Mouse (Mus musculus) forebrain, embryonic 13.5 days (tissue): Measurements from ENCODE around the gene Nbl1. TPM values are rescaled to one million over a fixed set of nuclear protein-coding genes. Genes with fewer than 3 reads are reported as not detected.

Experiments
- ATAC-seq: fragments of 200-750 bp; cut with Nextera tagmentation; 2 replicates; pipeline ENCODE4 v1.8.0; 2017
- H3K27ac ChIP-seq: fragments of 300-500 bp; sonication (generic); 2 replicates; pipeline ENCODE4 v1.5.1; 2015; ENCODE audit warnings: inconsistent platforms, mild to moderate bottlenecking, moderate library complexity
- H3K27me3 ChIP-seq: fragments of 300-500 bp; sonication (generic); 2 replicates; pipeline ENCODE4 v1.6.1; 2015; ENCODE audit warnings: mild to moderate bottlenecking, inconsistent platforms
- H3K36me3 ChIP-seq: fragments of 300-500 bp; sonication (generic); 2 replicates; pipeline ENCODE4 v1.6.1; 2015; ENCODE audit warnings: mild to moderate bottlenecking, inconsistent platforms; ENCODE audit not compliant: poor library complexity, severe bottlenecking
- H3K4me1 ChIP-seq: fragments of 300-500 bp; sonication (generic); 2 replicates; pipeline ENCODE4 v1.6.1; 2015; ENCODE audit warnings: inconsistent platforms
- H3K4me2 ChIP-seq: fragments of 300-500 bp; sonication (generic); 2 replicates; pipeline ENCODE4 v1.6.1; 2015; ENCODE audit warnings: inconsistent platforms, mild to moderate bottlenecking, moderate library complexity
- H3K4me3 ChIP-seq: fragments of 300-500 bp; sonication (generic); 2 replicates; pipeline ENCODE4 v1.5.1; 2015; ENCODE audit warnings: mild to moderate bottlenecking, inconsistent platforms
- H3K9ac ChIP-seq: fragments of 300-500 bp; sonication (generic); 2 replicates; pipeline ENCODE4 v1.6.1; 2015; ENCODE audit warnings: mild to moderate bottlenecking, inconsistent platforms
- H3K9me3 ChIP-seq: fragments of 300-500 bp; sonication (generic); replicated peaks from 2 replicates; pipeline ENCODE4 v1.6.1; 2016; ENCODE audit warnings: inconsistent platforms
- whole genome bisulfite sequencing: fragments of 180-500 bp; shearing (Covaris S2); methylation state at CpG from one replicate; pipeline ENCODE4 v1.1.7; 2015; 5-methylcytosine and 5-hydroxymethylcytosine counted together
- polyA plus RNA-seq: library from polyadenylated mRNA; unstranded; fragments of >200 nt; fragmentation: Nextera tagmentation; extraction: Ambion mirVana; gene quantifications from 2 replicates; pipeline ENCODE4 v1.2.1, GENCODE M21; 2015

Gene Nbl1
- polyA plus RNA-seq, 1 experiment from 2014 or later = 17.1 TPM

DNA sequence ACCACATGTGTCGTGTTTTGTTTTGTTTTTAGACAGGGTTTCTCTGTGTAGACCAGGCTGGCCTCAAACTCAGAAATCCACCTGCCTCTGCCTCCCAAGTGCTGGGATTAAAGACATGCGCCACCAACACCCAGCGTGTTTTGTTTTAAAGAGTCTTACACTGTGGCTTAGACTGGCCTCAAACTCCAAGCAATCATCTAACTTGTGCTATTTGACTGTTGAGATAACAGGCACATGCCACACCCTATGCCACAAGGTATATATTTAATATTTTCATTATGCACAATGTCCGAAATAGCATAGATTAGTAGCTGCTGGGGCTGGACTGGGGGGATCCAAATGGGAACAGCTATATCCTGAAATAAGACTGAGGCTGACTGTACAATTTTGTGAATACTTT, 29.8 kb upstream of the Nbl1 start:
- 0 out of 2 replicates have a peak, but pooled peaks cover 6% of the 10 kb centered on the region for H3K9me3 ChIP-seq
- no peaks in the 10 kb centered on the region; the same call in 1 of the 2 replicates for H3K36me3 ChIP-seq
- 94% methylated on average over 4 of the region's 4 CpGs for WGBS
- no peaks in the 10 kb centered on the region for H3K27me3 ChIP-seq
- H3K27ac ChIP-seq = no peak overlapping the region
- no peak overlapping the region for H3K4me3 ChIP-seq
- H3K9ac ChIP-seq = no peak overlapping the region
- no peaks in the 10 kb centered on the region for H3K4me1 ChIP-seq
- no peak for ATAC-seq
- H3K4me2 ChIP-seq = no peak overlapping the region

- Histone ChIP-seq H3K9ac (no peak overlapping the region), H3K27ac (no peak overlapping the region), H3K4me1 (peaks cover 8% of the 10 kb centered on the region), H3K27me3 (no peaks in the 10 kb centered on the region), H3K4me3 (no peak overlapping the region), H3K36me3 (no peaks in the 10 kb centered on the region), H3K9me3 (no peaks in the 10 kb centered on the region), H3K4me2 (no peak overlapping the region)
- no peak for ATAC-seq
- WGBS = 85% methylated on average over 7 of the region's 7 CpGs
These were observed 28.2 kb upstream of the Nbl1 start for GRCm38 (mm10) chr4:139120998-139121397.

DNA sequence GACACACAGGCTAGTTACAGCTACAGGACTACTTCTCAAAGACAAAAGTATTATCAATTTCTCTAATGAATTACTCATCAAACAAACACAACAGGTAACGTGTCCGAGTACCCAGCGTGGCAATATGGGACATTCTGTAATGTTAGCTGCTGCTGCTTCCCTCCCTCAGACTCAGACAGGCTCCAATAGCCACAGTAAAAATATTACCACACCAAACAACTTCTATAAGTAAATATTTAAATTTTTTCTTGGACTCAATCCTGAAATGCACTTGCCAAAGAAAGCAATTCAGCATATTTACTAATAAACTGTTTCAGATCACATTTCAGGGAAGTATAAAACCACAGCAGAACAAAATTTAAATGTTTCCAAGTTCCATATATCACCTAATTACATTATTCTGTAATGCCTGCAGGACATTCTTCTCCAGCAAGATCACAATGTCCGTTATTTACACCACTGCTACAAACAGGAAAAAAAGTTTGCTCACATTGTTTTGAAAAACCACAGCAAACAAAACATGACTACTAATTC, 27.6 kb upstream of the Nbl1 start:
- no peak for ATAC-seq

GRCm38 (mm10) chr4:139116356-139117063, 23.7 kb upstream of the Nbl1 start:
- Histone ChIP-seq H3K4me2 (no peak overlapping the region), H3K4me1 (peaks cover 22% of the 10 kb centered on the region), H3K9ac (no peak overlapping the region), H3K27ac (peak overlapping the region; percentile 32; the same call in 1 of the 2 replicates), H3K36me3 (no peaks in the 10 kb centered on the region), H3K27me3 (no peaks in the 10 kb centered on the region), H3K4me3 (no peak overlapping the region), H3K9me3 (no peaks in the 10 kb centered on the region)
- WGBS = 63% methylated on average over 3 of the region's 3 CpGs
- ATAC-seq = no peak

More for the DNA sequence above, 27.6 kb upstream of the Nbl1 start:
- Histone ChIP-seq H3K9ac (no peak overlapping the region), H3K4me2 (no peak overlapping the region), H3K27me3 (no peaks in the 10 kb centered on the region), H3K4me3 (no peak overlapping the region), H3K36me3 (no peaks in the 10 kb centered on the region), H3K27ac (no peak overlapping the region), H3K4me1 (peaks cover 9% of the 10 kb centered on the region), H3K9me3 (no peaks in the 10 kb centered on the region)
- WGBS = 92% methylated on average over 4 of the region's 4 CpGs

GRCm38 (mm10) chr4:139115721-139116120, 22.9 kb upstream of the Nbl1 start:
- WGBS = 80% methylated on average over 5 of the region's 5 CpGs
- no peak overlapping the region for H3K9ac ChIP-seq
- H3K4me1 ChIP-seq = peaks cover 28% of the 10 kb centered on the region
- ATAC-seq = no peak
- H3K9me3 ChIP-seq = no peaks in the 10 kb centered on the region
- H3K27me3 ChIP-seq = no peaks in the 10 kb centered on the region
- no peak overlapping the region for H3K4me3 ChIP-seq
- H3K36me3 ChIP-seq = no peaks in the 10 kb centered on the region
- H3K4me2 ChIP-seq = no peak overlapping the region
- no peak overlapping the region for H3K27ac ChIP-seq

GRCm38 (mm10) chr4:139112482-139112881, 19.7 kb upstream of the Nbl1 start:
- no peak overlapping the region for H3K4me2 ChIP-seq
- peaks cover 29% of the 10 kb centered on the region for H3K4me1 ChIP-seq
- 80% methylated on average over 3 of the region's 3 CpGs for WGBS
- 0 out of 2 replicates have a peak, but pooled peaks cover 5% of the 10 kb centered on the region for H3K36me3 ChIP-seq
- ATAC-seq = no peak
- H3K9me3 ChIP-seq = no peaks in the 10 kb centered on the region
- H3K27me3 ChIP-seq = no peaks in the 10 kb centered on the region
- H3K9ac ChIP-seq = no peak overlapping the region
- H3K4me3 ChIP-seq = no peak overlapping the region
- no peak overlapping the region for H3K27ac ChIP-seq

- Histone ChIP-seq H3K36me3 (0 out of 2 replicates have a peak, but pooled peaks cover 5% of the 10 kb centered on the region), H3K4me1 (peaks cover 25% of the 10 kb centered on the region), H3K9ac (no peak overlapping the region), H3K4me2 (no peak overlapping the region), H3K9me3 (no peaks in the 10 kb centered on the region), H3K4me3 (no peak overlapping the region), H3K27me3 (no peaks in the 10 kb centered on the region), H3K27ac (no peak overlapping the region)
- WGBS = 68% methylated on average over 3 of the region's 3 CpGs
- no peak for ATAC-seq
These were observed 18.6 kb upstream of the Nbl1 start for GRCm38 (mm10) chr4:139111421-139111820.

GRCm38 (mm10) chr4:139110858-139111257, 18.1 kb upstream of the Nbl1 start:
- H3K9me3 ChIP-seq = no peaks in the 10 kb centered on the region
- 77% methylated on average over 3 of the region's 3 CpGs for WGBS
- no peak overlapping the region for H3K4me2 ChIP-seq
- ATAC-seq = no peak
- 0 out of 2 replicates have a peak, but pooled peaks cover 5% of the 10 kb centered on the region for H3K36me3 ChIP-seq
- H3K27me3 ChIP-seq = no peaks in the 10 kb centered on the region
- H3K4me3 ChIP-seq = no peak overlapping the region
- peaks cover 20% of the 10 kb centered on the region for H3K4me1 ChIP-seq
- no peak overlapping the region for H3K27ac ChIP-seq
- no peak overlapping the region for H3K9ac ChIP-seq

- H3K36me3 ChIP-seq = peaks cover 41% of the 10 kb centered on the region
- no peaks in the 10 kb centered on the region for H3K9me3 ChIP-seq
- H3K4me3 ChIP-seq = no peak overlapping the region
- H3K27ac ChIP-seq = no peak overlapping the region
- ATAC-seq = no peak
- no peaks in the 10 kb centered on the region for H3K4me1 ChIP-seq
- H3K9ac ChIP-seq = no peak overlapping the region
- H3K27me3 ChIP-seq = no peaks in the 10 kb centered on the region
- H3K4me2 ChIP-seq = no peak overlapping the region
- 98% methylated on average over 1 of the region's 1 CpGs for WGBS
These were observed 12.7 kb upstream of the Nbl1 start for GRCm38 (mm10) chr4:139105453-139105852.

- H3K9ac ChIP-seq = no peak overlapping the region
- ATAC-seq = no peak
- no peaks in the 10 kb centered on the region for H3K4me1 ChIP-seq
- no peaks in the 10 kb centered on the region for H3K27me3 ChIP-seq
- peaks cover 37% of the 10 kb centered on the region for H3K36me3 ChIP-seq
- H3K27ac ChIP-seq = no peak overlapping the region
- 83% methylated on average over 6 of the region's 6 CpGs for WGBS
- H3K4me2 ChIP-seq = no peak overlapping the region
- H3K4me3 ChIP-seq = no peak overlapping the region
- no peaks in the 10 kb centered on the region for H3K9me3 ChIP-seq
These were observed 8.8 kb upstream of the Nbl1 start for GRCm38 (mm10) chr4:139101546-139101945.

DNA sequence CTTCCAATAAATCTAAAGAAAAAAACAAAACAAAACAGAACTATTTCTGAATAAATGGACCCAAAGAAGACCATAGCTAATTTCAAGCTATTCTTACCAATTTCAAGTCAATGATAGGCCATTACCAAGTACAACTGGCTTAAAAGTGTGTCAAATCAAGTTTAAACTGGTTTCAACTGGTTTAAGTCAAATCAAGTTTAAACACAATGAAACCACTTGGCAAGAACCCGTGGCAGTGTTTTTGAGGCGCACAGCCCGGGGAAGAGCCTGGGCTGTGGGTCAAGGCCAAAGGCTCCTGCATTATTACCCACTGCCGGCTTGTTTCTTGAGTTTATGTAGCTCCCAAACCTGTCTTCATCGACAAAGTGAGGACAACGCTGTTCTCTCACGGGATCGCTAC, 7.5 kb upstream of the Nbl1 start:
- H3K4me1 ChIP-seq = no peaks in the 10 kb centered on the region
- H3K27ac ChIP-seq = no peak overlapping the region
- ATAC-seq = no peak
- peaks cover 2% of the 10 kb centered on the region for H3K27me3 ChIP-seq
- WGBS = 90% methylated on average over 8 of the region's 8 CpGs
- peaks cover under 1% of the 10 kb centered on the region; the same call in 1 of the 2 replicates for H3K9me3 ChIP-seq
- H3K4me3 ChIP-seq = no peak overlapping the region
- no peak overlapping the region for H3K9ac ChIP-seq
- H3K36me3 ChIP-seq = peaks cover 37% of the 10 kb centered on the region
- H3K4me2 ChIP-seq = no peak overlapping the region

DNA sequence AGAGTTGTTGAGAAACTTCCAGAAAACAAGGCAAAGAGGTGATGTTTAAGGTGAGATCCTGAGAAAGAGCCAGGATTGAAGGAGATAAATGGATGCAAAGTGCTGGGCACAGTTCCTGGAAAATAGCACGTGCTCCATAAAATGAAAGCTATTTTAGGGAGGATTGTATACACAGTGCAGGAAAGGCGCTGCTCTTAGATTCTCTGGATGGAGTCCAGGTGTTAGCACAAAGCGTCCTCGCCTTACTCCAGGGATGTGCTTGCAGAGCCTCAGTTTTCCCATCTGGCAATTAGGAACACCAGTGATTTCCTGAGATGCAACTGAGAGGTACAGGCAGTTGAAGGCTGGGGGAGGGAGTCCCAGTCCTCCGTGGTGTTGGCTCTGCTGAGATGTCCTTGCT, 3.4 kb upstream of the Nbl1 start:
- H3K27me3 ChIP-seq = peaks cover 43% of the 10 kb centered on the region
- no peak overlapping the region for H3K27ac ChIP-seq
- WGBS = 84% methylated on average over 5 of the region's 5 CpGs
- no peak for ATAC-seq
- H3K9me3 ChIP-seq = peaks cover 7% of the 10 kb centered on the region; the same call in 1 of the 2 replicates
- no peak overlapping the region for H3K9ac ChIP-seq
- H3K4me2 ChIP-seq = no peak overlapping the region
- H3K4me3 ChIP-seq = no peak overlapping the region
- H3K36me3 ChIP-seq = 0 out of 2 replicates have a peak, but pooled peaks cover under 1% of the 10 kb centered on the region
- H3K4me1 ChIP-seq = peaks cover 20% of the 10 kb centered on the region
